Mouse (Mus musculus) monocyte, adult 5-6 weeks (primary cell): ENCODE measurements around the gene Ctnna3. TPM values are rescaled to one million over a fixed set of nuclear protein-coding genes. Genes with fewer than 3 reads are reported as not detected.

Experiments
- ATAC-seq: fragments of 153-309, 156-312 bp; replicated peaks from 2 replicates; pipeline ENCODE4 v1.8.0; 2017; ENCODE audit warnings: mild to moderate bottlenecking; ENCODE audit not compliant: low TSS enrichment, insufficient number of reproducible peaks, severe bottlenecking, poor library complexity, low FRiP score
- total RNA-seq: library from RNA; stranded (forward); fragments of 200-1000, 200-491, 200-594 nt; gene quantifications from 3 replicates; pipeline ENCODE4 v1.2.3, GENCODE M21; 2017

Gene Ctnna3
- total RNA-seq, 1 experiment from 2014 or later = not detected

DNA sequence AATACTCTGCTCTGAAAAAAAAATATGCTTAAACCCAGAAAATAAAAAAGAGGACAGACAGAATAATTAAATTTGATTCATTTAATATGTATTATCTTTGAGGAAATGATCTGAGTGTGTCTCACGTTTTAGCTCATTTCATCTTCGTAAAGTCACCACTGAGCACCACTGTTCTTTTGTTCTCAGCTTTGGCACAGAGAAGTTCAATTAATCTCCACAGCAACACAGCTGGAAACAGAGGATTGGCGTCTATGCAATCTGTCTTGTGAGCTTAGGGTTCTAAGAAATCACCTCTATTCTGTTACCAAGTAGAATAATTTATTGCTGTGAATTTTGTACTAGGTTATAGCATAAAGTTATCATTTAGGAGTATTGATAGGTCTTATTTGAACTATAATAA is 217.4 kb downstream of the Ctnna3 start:
- ATAC-seq = no peak

DNA sequence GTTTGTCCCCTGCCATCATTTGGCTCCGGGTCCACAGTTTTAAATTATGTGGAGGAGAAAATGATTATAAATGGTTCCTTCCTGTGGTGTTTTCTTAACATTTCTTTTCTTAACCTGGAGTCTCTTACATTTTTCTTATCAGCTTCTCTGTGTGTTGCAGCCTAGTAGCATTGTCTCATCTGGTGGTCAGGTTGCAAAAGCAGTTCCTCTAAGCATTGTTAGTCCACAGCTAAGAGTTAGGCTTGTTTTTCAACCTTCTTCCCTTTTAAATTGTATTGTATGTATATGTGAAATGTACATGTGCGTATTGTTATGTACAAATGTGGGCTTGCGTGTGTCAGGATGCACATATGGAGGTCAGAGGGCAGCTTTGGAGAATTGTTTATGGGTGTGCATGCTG is 220.4 kb downstream of the Ctnna3 start:
- ATAC-seq = no peak

DNA sequence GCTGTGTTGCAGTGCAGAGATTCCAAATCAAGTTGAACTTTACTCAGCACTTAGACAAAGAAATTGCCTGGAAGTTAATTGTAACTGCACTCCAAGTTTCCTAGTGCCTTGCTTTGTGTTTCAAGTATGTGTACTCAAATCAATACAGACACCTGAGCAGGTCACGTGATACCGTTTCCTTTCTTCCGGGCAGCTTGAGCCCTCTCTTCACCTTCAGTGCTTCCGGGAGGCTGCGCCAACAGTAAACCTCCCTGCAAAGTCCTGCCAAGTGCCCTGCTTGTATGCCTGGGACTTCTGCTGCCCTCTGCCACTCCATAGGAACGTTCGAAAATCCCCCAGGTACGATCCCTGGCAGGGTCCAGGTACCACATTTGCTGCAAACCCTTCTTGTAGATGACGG is 223.0 kb downstream of the Ctnna3 start:
- no peak for ATAC-seq

DNA sequence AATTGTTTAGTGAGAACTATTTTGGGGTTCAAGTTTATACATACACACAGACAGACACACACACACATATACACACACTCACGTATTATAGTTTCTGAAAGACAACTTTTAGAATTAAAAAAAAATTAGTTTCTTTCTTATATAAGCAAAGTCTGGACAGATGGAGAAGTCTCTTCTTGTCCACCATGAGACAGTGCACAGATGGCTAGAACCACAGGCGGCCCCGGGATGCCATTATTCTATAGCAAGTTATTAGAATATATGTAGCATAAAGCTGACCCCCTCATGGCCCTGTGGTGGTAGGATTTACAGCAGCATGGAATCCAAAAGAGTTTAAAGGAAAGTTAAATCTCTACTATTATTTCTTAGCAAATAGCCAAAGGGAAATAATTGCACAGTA is 223.7 kb downstream of the Ctnna3 start:
- no peak for ATAC-seq

DNA sequence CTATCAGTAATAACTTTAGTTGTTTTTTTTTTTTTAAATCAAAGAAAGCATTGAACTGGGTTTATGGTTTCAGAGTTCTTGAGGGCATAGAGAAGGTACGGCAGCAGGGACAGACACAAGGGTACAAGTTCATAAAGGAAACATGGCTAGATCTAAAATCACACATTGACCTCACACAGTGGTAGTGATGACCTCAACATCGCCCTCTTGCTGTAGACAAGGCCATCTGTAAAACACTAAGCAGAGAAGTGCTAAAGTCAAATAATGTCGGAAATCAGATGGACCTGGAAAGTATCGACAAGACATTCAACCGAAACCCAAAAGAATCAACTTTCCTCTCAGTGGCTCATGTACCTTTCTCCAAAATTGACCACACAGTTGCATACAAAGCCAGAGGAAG is 224.7 kb downstream of the Ctnna3 start:
- ATAC-seq = no peak

DNA sequence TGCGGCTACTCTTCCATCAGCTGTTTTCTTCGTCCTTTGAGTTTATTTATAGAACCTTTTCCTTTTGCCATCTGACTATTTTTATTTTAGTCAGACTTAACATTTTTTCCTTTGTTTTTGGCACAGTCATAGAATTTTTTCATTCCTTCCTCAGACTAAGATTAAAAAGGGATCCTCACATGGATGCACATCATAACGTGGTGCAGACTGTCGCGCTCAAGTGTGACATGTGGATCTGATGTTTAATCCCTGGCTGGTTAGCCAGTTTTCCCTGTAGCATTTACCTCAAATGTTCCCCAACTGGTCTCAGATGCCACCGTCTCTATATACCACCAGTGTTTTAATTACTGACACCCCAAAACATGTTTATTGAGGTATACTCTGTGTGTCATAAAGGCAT is 246.4 kb downstream of the Ctnna3 start:
- ATAC-seq = no peak

DNA sequence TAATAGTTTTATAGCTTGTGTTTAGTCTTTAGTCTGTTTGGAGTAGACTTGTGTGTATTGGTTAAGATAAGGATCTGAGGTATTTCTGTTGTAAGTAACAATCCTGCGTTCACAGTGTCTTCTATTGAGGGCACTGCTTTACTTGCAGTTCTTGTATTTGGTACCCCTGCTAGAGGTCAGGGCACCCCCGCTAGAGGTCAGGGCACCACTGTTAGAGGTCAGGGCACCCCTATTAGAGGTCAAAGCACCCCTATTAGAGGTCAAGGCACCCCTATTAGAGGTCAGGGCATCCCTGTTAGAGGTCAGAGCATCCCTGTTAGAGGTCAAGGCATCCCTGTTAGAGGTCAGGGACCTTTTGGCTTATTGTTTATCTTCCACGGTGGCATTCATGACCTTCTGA is 259.3 kb downstream of the Ctnna3 start:
- no peak for ATAC-seq

DNA sequence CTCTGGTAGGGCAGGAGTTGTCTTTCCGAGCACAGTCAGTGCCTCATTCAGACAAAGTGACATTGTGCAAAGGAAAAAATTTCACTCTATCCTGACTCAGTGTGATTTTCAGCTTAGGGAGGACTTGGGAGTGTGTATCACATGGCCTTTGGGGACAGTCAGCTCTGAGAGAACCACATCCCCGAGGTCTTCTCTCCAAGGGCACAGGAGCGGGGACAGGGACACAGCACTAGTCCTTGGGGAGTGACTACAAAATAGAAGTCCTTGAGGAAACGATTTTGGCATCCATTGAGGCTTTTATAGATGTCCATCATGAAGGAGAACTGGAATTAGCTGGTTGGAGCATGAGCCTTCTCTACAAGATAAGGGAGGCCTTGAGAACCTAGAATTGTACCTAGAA is 259.8 kb downstream of the Ctnna3 start:
- no peak for ATAC-seq

DNA sequence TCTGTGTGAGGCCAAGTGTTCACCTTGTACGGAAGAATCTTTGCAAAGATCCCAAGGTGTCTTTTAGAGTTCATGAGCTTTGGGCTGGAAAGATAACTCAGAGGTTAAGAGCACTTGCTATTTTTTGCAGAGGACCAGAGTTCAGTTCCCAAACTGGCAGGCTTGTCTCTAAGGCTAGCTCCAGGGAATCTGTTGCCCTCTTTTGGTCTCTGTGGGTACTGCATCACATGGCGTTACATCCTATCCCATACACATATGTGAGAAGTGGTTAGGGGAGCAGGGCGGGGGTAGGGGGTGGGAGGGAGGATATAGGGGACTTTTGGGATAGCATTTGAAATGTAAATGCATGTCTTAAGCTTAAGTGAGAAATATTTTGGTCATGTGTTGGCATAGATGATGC is 262.1 kb downstream of the Ctnna3 start:
- ATAC-seq = no peak

DNA sequence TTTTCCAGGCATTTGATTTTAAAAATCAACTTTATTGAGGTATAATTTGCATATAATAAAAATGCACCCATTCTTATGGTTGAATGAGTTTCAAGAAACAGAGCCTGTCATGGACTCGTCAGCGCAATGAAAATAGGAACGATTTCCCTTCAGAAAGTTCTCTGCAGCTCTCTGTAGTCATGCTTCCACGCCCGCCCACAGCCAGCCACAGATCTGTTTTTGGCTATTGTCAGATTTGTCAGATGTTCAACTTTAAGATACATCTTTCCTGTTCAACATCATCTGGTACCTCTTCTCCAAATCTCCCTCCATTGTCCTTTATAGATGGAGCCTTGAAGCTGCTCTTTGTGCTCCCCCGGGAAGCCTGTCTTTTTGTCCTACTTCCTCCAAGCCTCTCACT is 280.3 kb downstream of the Ctnna3 start:
- ATAC-seq = no peak

DNA sequence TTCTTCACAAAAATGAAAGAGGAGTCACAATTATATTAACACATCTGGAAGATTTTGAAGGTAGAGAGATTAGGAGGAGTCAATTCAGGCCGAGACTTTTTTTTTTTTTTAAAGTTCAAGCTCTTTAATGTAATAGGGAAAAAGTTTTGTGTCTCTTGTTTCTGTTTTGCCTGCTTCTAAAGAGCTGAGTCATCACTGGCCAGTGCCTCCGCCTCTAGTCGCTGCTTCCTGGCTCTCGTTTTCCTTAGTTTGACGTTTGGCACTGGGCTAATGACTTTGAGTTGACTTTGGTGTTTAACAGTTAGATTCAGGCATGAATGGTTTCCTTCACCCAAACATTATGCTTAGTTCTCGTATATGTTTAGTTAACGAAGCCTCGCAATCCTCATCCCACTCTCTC is 282.6 kb downstream of the Ctnna3 start:
- ATAC-seq = no peak

DNA sequence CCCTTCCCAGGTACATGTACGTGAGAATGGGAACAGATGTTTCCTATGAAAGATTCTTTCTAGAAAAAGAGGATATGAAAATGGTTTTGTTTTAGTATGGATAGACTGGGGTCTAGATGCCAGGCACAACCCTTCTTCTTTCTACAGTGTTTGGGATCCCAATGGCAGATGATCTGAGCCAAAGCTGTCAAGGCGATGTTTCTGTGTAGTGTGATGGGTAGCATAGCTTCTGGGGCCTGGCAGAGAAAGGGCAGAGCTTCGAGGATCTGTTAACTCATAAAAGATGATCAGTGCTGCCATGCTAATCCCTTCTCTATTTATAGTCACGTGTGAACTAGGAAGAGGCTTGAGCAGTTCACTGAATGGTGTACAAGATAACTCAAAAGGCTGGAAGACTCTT is 284.3 kb downstream of the Ctnna3 start:
- no peak for ATAC-seq

DNA sequence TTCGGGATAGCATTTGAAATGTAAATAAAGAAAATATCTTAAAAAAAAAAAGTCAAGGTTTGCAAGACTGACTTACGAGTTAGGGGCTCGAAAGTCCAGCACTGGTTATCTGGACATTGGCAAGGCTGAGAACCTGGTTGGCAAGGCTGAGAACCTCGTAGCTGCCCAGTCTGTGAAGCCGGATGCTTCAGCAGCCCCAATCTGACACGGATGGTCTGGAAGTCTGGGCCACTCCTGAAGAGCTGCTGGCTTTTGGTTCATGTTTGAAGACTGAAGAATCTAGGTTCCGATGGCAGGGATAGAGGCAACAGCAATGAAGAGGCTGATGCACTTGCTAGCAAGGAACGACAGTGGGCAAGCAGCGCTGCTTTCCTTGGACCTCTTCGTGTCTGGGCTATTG is 339.0 kb downstream of the Ctnna3 start:
- ATAC-seq = no peak

DNA sequence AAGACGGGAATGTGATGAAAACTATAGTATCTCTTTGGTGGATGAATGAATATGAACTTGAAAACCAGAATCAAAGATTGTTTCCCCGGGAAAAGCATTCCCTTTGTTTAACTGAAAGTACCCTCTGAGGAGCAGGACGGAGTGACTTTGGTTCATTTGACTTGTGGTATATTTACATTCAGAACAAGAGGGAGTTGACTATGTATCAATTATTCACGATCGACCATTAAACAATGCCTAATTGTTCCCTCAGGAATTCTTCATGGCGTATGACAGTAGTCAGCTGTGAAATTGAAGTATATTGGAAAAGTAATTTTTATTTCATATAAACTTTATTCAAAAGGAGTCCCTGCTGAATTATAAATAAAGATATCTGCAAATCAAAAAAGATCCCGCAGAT is 341.8 kb downstream of the Ctnna3 start:
- ATAC-seq = no peak

DNA sequence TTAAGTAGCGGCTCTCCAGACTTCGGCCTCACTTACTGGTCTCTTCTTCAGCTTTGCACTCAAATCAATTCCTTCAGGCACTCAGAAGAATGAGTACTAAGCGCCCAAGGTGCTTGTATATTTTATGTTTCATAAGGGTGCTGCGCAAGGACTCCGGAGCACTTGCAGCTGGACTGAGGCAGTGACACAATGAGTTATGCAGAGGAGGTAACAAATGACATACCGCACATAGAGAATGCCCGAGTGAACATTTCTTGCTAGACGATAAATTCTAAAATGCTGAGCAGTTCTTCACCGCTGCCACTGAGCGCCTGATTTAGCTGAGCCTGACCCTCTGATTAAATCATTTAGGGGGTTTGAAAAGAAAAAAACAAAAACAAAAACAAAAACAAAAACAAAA is 342.2 kb downstream of the Ctnna3 start:
- ATAC-seq = no peak

DNA sequence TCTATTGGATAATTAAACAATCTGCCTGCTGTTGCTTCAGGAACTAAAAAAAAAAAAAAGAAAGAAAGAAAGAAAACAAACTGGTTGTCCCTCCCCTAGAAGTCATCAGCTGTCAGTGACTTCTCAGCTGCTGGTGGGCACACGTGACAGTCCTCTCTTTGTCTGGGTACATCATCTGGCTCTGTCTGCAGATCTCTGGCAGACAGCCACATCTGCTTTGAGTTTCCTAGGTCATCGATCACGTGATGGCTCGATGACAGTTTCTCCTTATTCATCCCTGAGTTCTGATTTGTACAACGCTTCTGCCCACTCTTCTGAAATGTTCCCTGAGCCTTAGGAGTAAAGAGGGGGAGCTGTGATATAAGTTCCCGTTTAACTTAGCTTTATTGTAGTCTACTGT is 352.1 kb downstream of the Ctnna3 start:
- ATAC-seq = no peak

DNA sequence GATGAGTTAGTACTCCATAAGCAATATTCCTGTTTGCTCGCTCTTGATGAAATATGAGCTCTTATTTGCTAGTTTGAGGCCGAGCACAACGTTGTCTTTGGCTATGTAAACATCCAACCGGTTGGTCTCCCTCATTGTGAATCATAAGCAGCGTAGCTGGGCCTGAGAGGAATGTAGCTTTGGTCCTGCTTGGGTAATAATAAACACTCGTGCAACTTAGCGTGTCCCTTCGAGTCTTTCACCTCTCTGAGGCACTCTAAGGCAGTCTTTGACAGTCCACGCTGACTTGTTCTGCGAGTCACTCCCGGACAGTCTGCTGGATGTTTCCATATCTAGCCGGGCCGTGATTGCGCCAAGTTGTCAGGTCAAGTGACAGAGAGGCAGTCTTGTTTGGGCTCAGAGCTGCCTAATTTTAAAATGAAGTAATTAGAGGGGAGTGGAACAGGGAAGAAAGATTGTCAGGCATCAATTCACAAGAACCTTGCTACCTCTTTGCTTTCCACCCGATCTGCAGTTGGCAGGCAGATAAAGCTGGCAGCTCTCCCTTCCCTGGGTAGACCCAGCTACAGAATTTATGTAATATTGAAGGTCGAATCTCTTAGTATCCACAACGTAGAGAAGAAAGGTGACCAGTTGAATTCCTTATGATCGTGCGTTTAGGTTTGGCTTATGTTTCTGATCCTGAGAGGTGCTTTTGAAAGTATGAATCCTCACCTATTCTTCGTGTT is 355.1 kb downstream of the Ctnna3 start:
- no peak for ATAC-seq

DNA sequence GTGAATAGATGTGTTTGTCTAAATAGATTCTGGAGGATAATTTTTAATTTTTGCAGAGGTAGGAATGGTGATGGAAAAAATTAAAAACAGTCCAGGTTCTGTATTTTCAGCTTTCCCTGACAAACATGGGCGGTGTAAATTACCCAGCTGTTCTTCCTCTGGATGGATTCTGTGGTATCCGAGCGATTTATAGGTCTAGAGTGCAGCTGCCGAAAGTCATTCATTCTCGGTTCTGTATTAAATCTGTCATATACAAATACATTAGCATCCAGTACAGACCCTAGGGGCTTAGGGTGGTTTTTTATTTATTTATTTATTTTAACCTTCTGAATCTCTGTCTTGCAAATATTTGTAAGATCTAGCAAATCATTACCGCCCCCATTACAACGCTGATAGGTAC is 356.5 kb downstream of the Ctnna3 start:
- no peak for ATAC-seq

DNA sequence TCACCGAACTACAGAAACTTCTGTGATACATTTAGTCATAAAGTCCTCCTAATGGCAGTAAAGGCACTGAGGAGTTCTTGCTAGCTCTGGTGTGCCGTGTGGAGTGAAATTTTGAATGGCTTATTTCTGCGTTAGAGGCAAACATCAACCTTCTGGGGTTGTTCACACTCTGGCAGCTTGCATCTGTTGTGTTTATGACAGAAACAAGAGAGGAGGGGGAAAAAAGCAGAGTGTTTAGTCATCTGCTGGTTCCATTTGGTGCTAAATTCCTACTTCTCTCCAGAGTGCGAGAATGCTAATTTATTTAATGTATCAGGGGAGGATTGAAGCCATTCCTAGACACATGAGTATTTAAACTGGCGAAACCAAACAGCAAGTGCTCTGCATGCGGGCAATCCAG is 374.0 kb downstream of the Ctnna3 start:
- no peak for ATAC-seq

DNA sequence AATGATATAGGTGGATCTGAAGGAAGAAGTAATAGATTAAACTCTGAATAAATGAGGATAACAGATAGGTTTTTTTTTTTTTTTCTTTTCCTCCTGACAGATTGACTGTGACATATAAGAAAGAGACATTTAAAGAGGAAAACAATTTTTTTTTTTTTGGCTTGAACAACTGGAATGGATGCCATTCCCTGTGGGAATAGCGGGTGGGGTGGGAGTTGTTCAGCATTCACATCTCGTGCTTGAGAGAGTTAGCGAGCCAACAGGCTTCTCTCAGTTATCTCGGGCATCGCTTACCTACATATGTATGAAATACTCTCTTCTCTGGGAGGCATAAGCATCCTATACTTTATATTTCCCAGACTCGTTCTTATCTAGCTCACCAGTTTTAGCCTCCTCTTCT is 375.7 kb downstream of the Ctnna3 start:
- ATAC-seq = no peak

DNA sequence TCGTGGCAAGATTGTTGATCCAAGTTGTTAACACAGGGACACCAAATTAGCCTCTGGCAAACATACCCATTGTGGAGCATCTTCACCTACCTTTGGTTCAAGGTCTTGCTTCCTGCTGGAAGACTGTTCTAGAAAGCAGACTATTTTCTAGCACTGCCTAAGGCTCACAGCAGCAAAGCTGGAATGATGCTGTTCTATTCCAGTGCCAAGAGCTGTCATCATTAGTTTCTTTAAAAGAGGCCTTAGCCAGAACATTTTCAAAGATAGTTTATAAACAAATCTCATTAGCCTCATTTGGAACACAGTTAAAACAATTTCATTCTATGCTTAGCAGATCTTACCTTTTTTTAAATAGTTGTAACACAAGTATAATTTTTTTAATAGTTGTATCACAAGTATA is 376.4 kb downstream of the Ctnna3 start:
- no peak for ATAC-seq
